Mouse (Mus musculus) R1 (cell line): ENCODE measurements around the gene Rcbtb2.

ENCODE experiments used
- DNase-seq: peaks from one replicate; pipeline ENCODE4 v3.0.0-alpha.2; 2018; ENCODE audit warnings: low read depth, low spot score

Gene Rcbtb2

GRCm38 (mm10) chr14:73148125-73148524 lies 25.3 kb downstream of the Rcbtb2 start:
- no peak for DNase-seq

GRCm38 (mm10) chr14:73161303-73161702 lies 38.5 kb downstream of the Rcbtb2 start:
- DNase-seq: no peak

GRCm38 (mm10) chr14:73162192-73162800 lies 39.5 kb downstream of the Rcbtb2 start:
- DNase-seq: no peak

GRCm38 (mm10) chr14:73163363-73163998 lies 40.6 kb downstream of the Rcbtb2 start:
- no peak for DNase-seq

GRCm38 (mm10) chr14:73165136-73165535 lies 42.3 kb downstream of the Rcbtb2 start:
- DNase-seq: no peak

GRCm38 (mm10) chr14:73168605-73169004 lies 45.8 kb downstream of the Rcbtb2 start:
- no peak for DNase-seq

- no peak for DNase-seq
These were observed 47.3 kb downstream of the Rcbtb2 start for GRCm38 (mm10) chr14:73169926-73170844.

GRCm38 (mm10) chr14:73172196-73173011 lies 49.6 kb downstream of the Rcbtb2 start:
- DNase-seq: no peak

- no peak for DNase-seq
These were observed 50.8 kb downstream of the Rcbtb2 start for GRCm38 (mm10) chr14:73173662-73174061.

GRCm38 (mm10) chr14:73174091-73174995 lies 51.5 kb downstream of the Rcbtb2 start:
- no peak for DNase-seq

- DNase-seq: no peak
These were observed 52.2 kb downstream of the Rcbtb2 start for GRCm38 (mm10) chr14:73175031-73175430.

- no peak for DNase-seq
These were observed 53.0 kb downstream of the Rcbtb2 start for GRCm38 (mm10) chr14:73175814-73176213.

- DNase-seq: no peak
These were observed 53.4 kb downstream of the Rcbtb2 start for GRCm38 (mm10) chr14:73176266-73176665.

- DNase-seq: no peak
These were observed 55.1 kb downstream of the Rcbtb2 start for GRCm38 (mm10) chr14:73177961-73178360.

GRCm38 (mm10) chr14:73179221-73179681 lies 56.4 kb downstream of the Rcbtb2 start:
- no peak for DNase-seq

- no peak for DNase-seq
These were observed 57.8 kb downstream of the Rcbtb2 start for GRCm38 (mm10) chr14:73180671-73181070.

- DNase-seq: no peak
These were observed 58.3 kb downstream of the Rcbtb2 start for GRCm38 (mm10) chr14:73181144-73181543.

GRCm38 (mm10) chr14:73186875-73187274 lies 64.0 kb downstream of the Rcbtb2 start:
- DNase-seq: no peak

GRCm38 (mm10) chr14:73199058-73199457 lies 76.2 kb downstream of the Rcbtb2 start:
- DNase-seq: no peak

- DNase-seq: no peak
These were observed 78.6 kb downstream of the Rcbtb2 start for GRCm38 (mm10) chr14:73201447-73201846.
